8 mouse cellular contexts compared by ENCODE assay signal in genomic region chr6:50596301-50597211, GRCm38 (mm10). TPM values are rescaled to one million over a fixed set of nuclear protein-coding genes. Genes with fewer than 3 reads are reported as not detected.
DNase-seq lines count a peak whose midpoint lies in the region; ATAC-seq lines count a peak whose summit lies in the region.

4921507P07Rik (minus strand) TSS chr6:50596632.

- under 1% methylated on average over 59 of the region's 62 CpGs for WGBS in intestine, embryonic 15.5 days

- H3K4me2 ChIP-seq in intestine, embryonic 15.5 days (replicated peaks), result peak within 1 kb of the TSS; percentile 98

- H3K4me3 ChIP-seq in intestine, embryonic 15.5 days (replicated peaks), result peak within 1 kb of the TSS; percentile 61

- no peaks in the 10 kb centered on the region for H3K36me3 ChIP-seq in intestine, embryonic 15.5 days

- DNase-seq in adrenal gland, postnatal 10 days, result peak; percentile 98
- peak; percentile 97 for DNase-seq in embryo, embryonic 9.5 days (ENCODE audit: extremely low spot score)
- peak; percentile 92 to 95 for DNase-seq in gastrocnemius, postnatal 36 days
- DNase-seq in left cerebral cortex, postnatal 14 days (ENCODE audit: low spot score in 2 of 2), result peak; percentile 85 to 88
- DNase-seq in mesoderm, embryonic 11.5 days (ENCODE audit: low read depth, low spot score), result peak; percentile 95
- DNase-seq in right cerebral cortex, postnatal 25 days, result peak; percentile 87
- peak; percentile 94 to 96 for DNase-seq in urinary bladder, postnatal 36 days (ENCODE audit: low spot score in 2 of 2)

- H3K27ac ChIP-seq in intestine, embryonic 15.5 days, result no peak within 1 kb of the TSS

- peaks cover 9% of the 10 kb centered on the region for H3K4me1 ChIP-seq in intestine, embryonic 15.5 days (replicated peaks)

- intact Hi-C loops in gastrocnemius, postnatal 36 days (cut with DNase I), result no loop called here
- intact Hi-C loops in left cerebral cortex, postnatal 14 days (cut with DNase I), result no loop called here

- ATAC-seq in intestine, embryonic 15.5 days, result peak; percentile 99

- no peaks in the 10 kb centered on the region for H3K9me3 ChIP-seq in intestine, embryonic 15.5 days

- no peaks in the 10 kb centered on the region for H3K27me3 ChIP-seq in intestine, embryonic 15.5 days (replicated peaks)

- peak within 1 kb of the TSS; percentile 67 for H3K9ac ChIP-seq in intestine, embryonic 15.5 days

RNA-seq across cellular contexts. Expression of gene 4921507P07Rik, which starts in this region (rescaled TPM):
- total RNA-seq in adrenal gland, postnatal 10 days (2021), result under 1 TPM; 0.79 to 0.99 TPM
- total RNA-seq in gastrocnemius, postnatal 36 days (2021), result under 1 TPM; 0.48 to 0.59 TPM
- polyA plus RNA-seq in intestine, embryonic 15.5 days (2015; fragmentation: Nextera tagmentation; extraction: Ambion mirVana), result 0.72 and 0.77 TPM in 2 replicates
- under 1 TPM; 0.59 to 0.62 TPM for total RNA-seq in left cerebral cortex, postnatal 14 days (2021)

Comparison
In these comparisons a context has a peak if more than half of its experiments do, and no peak if none do; other contexts are left out.
1. Peak in DNase-seq in adrenal gland, postnatal 10 days; RNA of the gene not detected or under 1 TPM.
2. Peak in DNase-seq in gastrocnemius, postnatal 36 days; RNA of the gene not detected or under 1 TPM.
3. Peak in ATAC-seq, H3K4me3 ChIP-seq, H3K9ac ChIP-seq and H3K4me2 ChIP-seq in intestine, embryonic 15.5 days; RNA of the gene not detected or under 1 TPM.
4. Peak in DNase-seq in left cerebral cortex, postnatal 14 days; RNA of the gene not detected or under 1 TPM.